Mouse (Mus musculus): Measurements from ENCODE around the gene Pdlim1. TPM values are rescaled to one million over a fixed set of nuclear protein-coding genes. Genes with fewer than 3 reads are reported as not detected.

The Pdlim1 gene
- total RNA-seq (2014; fragmentation: Nextera tagmentation) (not detected in 2 replicates), total RNA-seq (2017) (0.05 TPM in 1 of 2 replicates, not detected in the other), polyA plus RNA-seq (2012) (0.02 TPM in 1 of 2 replicates, not detected in the other)

DNA sequence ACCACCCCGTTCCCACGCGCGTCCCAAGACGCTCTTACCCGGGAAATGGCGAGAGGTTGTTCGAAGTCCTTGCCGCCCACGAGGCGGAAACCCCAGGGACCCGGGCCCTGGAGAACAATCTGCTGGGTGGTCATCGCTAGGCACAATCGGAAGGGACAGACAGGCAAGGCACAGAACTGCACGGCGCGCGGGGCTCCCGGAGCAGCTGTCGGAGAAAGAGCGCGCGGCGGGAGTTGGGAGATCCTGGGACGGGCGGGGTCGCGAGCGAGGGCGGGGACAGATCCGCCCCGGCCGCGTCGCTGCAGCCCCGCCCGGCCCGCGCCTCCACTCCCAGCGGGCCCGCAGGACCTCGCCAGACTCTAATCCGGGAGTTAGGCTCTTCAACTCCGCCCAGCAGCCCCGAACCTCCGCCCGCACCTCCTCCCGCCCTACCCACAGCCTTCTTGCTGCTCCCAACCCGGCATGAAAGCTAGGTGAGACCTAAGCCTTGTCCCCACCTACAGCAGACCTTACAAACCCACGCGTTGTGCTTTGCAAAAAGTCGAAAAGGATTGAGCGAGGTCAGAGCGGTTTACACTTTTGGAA lies at the start of gene Pdlim1:
TSS of gene Pdlim1 (minus strand) at position 535 of the 585 bp plus-strand sequence.
- H3K4me1 ChIP-seq (ENCODE audit: insufficient read depth, low read depth, low read length) = 0 out of 2 replicates have a peak, but pooled peaks cover 4% of the 10 kb centered on the region
- no peaks in the 10 kb centered on the region for H3K36me3 ChIP-seq (replicated peaks)
- peaks cover 26% of the 10 kb centered on the region for H3K27me3 ChIP-seq (ENCODE audit: insufficient read depth, low read length)
- DNase-seq (ENCODE audit: low spot score) (no peak), ATAC-seq (ENCODE audit: extremely low read depth, insufficient number of reproducible peaks, low FRiP score, poor library complexity, severe bottlenecking) (no peak)
- TF ChIP-seq GATA1 (IDR thresholded peaks at IDR 0.05; ENCODE audit: borderline replicate concordance, low read length) (no peak), POLR2AphosphoS5 (IDR thresholded peaks at IDR 0.05; ENCODE audit: insufficient replicate concordance, low read depth, low read length) (no peak), GATA2 (IDR thresholded peaks at IDR 0.05; ENCODE audit: borderline replicate concordance, low read depth, low read length) (no peak), TAL1 (conservative IDR thresholded peaks at IDR 0.05; ENCODE audit: low read depth, low read length) (no peak), CTCF (IDR thresholded peaks at IDR 0.05; ENCODE audit: low read depth, low read length) (no peak)
- H3K9me3 ChIP-seq (replicated peaks) = no peaks in the 10 kb centered on the region; the same call in 1 of the 2 replicates
- peak within 1 kb of the TSS; percentile 16; the same call in 1 of the 2 replicates for H3K4me3 ChIP-seq (ENCODE audit: low read depth, low read length)

DNA sequence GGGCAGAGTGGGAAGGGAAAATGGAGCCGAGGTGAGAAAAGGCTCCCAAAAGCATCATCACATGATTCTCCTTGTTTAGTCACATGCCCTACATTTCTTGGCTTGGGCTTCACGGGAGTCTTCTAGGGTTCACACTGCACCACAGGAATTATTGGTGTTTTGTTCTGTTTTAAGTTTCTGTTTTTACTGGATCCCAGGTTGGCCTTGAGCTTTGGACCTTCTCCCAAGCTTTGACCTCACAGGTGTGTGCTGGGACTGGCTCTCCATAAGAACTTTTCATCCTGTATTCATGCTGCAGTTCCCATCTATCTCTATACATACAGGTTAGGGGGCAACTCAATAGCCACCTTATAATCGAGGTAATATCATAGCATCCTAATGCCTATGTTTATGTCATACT lies 47.6 kb upstream of the Pdlim1 start:
- ATAC-seq (ENCODE audit: extremely low read depth, insufficient number of reproducible peaks, low FRiP score, poor library complexity, severe bottlenecking) (no peak), DNase-seq (ENCODE audit: low spot score) (no peak)
- TF ChIP-seq GATA1 (IDR thresholded peaks at IDR 0.05; ENCODE audit: borderline replicate concordance, low read length) = no peak
- no peak for TF ChIP-seq CTCF (IDR thresholded peaks at IDR 0.05; ENCODE audit: low read depth, low read length)
- no peak for TF ChIP-seq POLR2AphosphoS5 (IDR thresholded peaks at IDR 0.05; ENCODE audit: insufficient replicate concordance, low read depth, low read length)
- Histone ChIP-seq H3K36me3 (replicated peaks) (peaks cover 59% of the 10 kb centered on the region), H3K4me1 (ENCODE audit: insufficient read depth, low read depth, low read length) (no peaks in the 10 kb centered on the region), H3K27me3 (ENCODE audit: insufficient read depth, low read length) (no peaks in the 10 kb centered on the region), H3K9me3 (replicated peaks) (no peaks in the 10 kb centered on the region), H3K4me3 (ENCODE audit: low read depth, low read length) (no peak overlapping the region)

DNA sequence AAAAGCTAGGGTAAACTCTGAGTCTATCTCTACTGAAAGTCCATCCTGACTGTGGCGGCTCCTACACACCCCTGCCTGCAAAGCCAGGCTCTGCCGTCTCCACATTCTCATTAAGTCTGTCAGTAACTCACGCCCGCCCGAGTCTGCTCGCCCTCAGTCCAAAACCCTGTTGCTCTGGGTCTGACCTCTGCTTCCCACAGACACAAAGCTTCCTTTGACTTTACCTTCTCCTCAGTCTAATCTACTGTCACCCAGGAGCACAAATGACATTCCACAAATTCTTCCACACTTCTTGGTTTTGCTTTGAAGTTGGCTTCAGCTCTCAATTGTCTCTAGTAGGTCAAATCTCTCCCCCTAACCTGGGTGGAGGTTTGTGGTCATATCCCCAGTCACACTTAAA lies 46.9 kb upstream of the Pdlim1 start:
- no peaks in the 10 kb centered on the region for H3K4me1 ChIP-seq (ENCODE audit: insufficient read depth, low read depth, low read length)
- no peak for ATAC-seq (ENCODE audit: extremely low read depth, insufficient number of reproducible peaks, low FRiP score, poor library complexity, severe bottlenecking)
- DNase-seq (ENCODE audit: low spot score) = no peak
- no peaks in the 10 kb centered on the region for H3K9me3 ChIP-seq (replicated peaks)
- H3K27me3 ChIP-seq (ENCODE audit: insufficient read depth, low read length) = no peaks in the 10 kb centered on the region
- TF ChIP-seq POLR2AphosphoS5 (IDR thresholded peaks at IDR 0.05; ENCODE audit: insufficient replicate concordance, low read depth, low read length) = no peak
- no peak for TF ChIP-seq GATA1 (IDR thresholded peaks at IDR 0.05; ENCODE audit: borderline replicate concordance, low read length)
- no peak for TF ChIP-seq GATA2 (IDR thresholded peaks at IDR 0.05; ENCODE audit: borderline replicate concordance, low read depth, low read length)
- no peak for TF ChIP-seq CTCF (IDR thresholded peaks at IDR 0.05; ENCODE audit: low read depth, low read length)
- TF ChIP-seq TAL1 (conservative IDR thresholded peaks at IDR 0.05; ENCODE audit: low read depth, low read length) = no peak
- H3K36me3 ChIP-seq (replicated peaks) = peaks cover 57% of the 10 kb centered on the region
- H3K4me3 ChIP-seq (ENCODE audit: low read depth, low read length) = no peak overlapping the region

DNA sequence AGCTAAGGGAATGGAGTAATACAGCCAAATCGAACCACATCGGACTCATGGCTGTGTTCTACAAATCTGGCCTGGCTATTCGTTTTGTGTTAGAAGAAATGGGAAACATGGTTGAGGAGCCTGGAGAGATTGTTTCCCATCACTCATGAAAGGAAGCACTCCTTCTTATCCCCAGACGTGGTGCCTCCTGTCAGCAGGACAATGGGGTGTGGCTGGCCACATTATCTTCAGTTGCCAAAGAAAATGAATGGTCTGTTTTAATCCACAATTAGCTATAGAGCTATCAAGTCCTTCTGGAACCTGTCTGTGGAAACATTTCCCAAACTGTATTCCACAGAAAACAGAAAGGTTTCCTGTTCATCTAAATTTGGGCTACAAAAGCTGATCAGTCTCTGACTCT lies 45.4 kb upstream of the Pdlim1 start:
- no peak for TF ChIP-seq CTCF (IDR thresholded peaks at IDR 0.05; ENCODE audit: low read depth, low read length)
- TF ChIP-seq GATA1 (IDR thresholded peaks at IDR 0.05; ENCODE audit: borderline replicate concordance, low read length) = no peak
- TF ChIP-seq POLR2AphosphoS5 (IDR thresholded peaks at IDR 0.05; ENCODE audit: insufficient replicate concordance, low read depth, low read length) = no peak
- ATAC-seq (ENCODE audit: extremely low read depth, insufficient number of reproducible peaks, low FRiP score, poor library complexity, severe bottlenecking) (no peak), DNase-seq (ENCODE audit: low spot score) (no peak)
- H3K9me3 ChIP-seq (replicated peaks) = no peaks in the 10 kb centered on the region
- no peaks in the 10 kb centered on the region for H3K27me3 ChIP-seq (ENCODE audit: insufficient read depth, low read length)
- H3K4me3 ChIP-seq (ENCODE audit: low read depth, low read length) = no peak overlapping the region
- H3K36me3 ChIP-seq (replicated peaks) = peaks cover 55% of the 10 kb centered on the region
- no peaks in the 10 kb centered on the region for H3K4me1 ChIP-seq (ENCODE audit: insufficient read depth, low read depth, low read length)

DNA sequence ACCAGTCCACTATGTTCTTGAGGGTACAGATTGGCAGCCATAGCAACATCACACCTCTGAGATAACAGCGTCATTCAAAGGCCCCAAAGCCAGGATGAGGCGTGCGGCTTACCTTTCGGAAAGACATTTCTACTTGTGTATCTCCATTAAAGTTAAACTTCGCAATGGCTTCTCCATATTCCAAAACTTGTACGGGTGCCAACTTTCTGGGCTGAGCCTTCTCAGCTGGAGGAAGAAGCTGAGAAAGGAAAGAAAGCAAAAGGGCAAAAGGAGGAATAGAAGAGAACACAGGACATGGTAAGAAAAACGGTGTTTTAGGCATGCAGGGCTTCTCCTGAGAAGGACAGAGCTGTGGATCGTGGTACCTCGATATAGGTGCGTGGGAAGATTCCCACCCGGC lies 42.6 kb upstream of the Pdlim1 start:
- Histone ChIP-seq H3K36me3 (replicated peaks) (peaks cover 59% of the 10 kb centered on the region), H3K27me3 (ENCODE audit: insufficient read depth, low read length) (no peaks in the 10 kb centered on the region), H3K9me3 (replicated peaks) (no peaks in the 10 kb centered on the region), H3K4me3 (ENCODE audit: low read depth, low read length) (no peak overlapping the region), H3K4me1 (ENCODE audit: insufficient read depth, low read depth, low read length) (no peaks in the 10 kb centered on the region)
- ATAC-seq (ENCODE audit: extremely low read depth, insufficient number of reproducible peaks, low FRiP score, poor library complexity, severe bottlenecking) (no peak), DNase-seq (ENCODE audit: low spot score) (no peak)
- TF ChIP-seq CTCF (IDR thresholded peaks at IDR 0.05; ENCODE audit: low read depth, low read length) (no peak), GATA1 (IDR thresholded peaks at IDR 0.05; ENCODE audit: borderline replicate concordance, low read length) (no peak), POLR2AphosphoS5 (IDR thresholded peaks at IDR 0.05; ENCODE audit: insufficient replicate concordance, low read depth, low read length) (no peak), TAL1 (conservative IDR thresholded peaks at IDR 0.05; ENCODE audit: low read depth, low read length) (no peak), GATA2 (IDR thresholded peaks at IDR 0.05; ENCODE audit: borderline replicate concordance, low read depth, low read length) (no peak)

DNA sequence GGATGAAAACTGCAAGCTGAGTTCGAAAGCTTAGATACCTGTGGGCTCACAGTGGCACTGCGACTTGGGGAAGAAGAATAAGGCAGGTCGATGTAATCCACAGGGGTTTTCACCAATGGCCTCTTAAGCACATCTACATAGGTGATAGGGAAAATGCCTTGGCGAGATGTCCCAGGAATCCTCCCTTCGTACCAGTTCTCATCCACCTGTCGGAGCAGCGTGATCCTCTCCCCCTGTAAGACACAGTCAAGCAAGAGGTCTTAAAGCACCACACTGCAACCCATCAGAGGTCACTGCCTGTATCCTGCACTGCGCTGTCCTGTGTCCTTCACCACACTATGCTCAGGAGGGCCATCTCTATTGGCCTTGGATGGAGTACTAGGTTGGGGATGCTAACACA lies 40.0 kb upstream of the Pdlim1 start:
- H3K27me3 ChIP-seq (ENCODE audit: insufficient read depth, low read length) = no peaks in the 10 kb centered on the region
- H3K9me3 ChIP-seq (replicated peaks) = no peaks in the 10 kb centered on the region
- DNase-seq (ENCODE audit: low spot score) (no peak), ATAC-seq (ENCODE audit: extremely low read depth, insufficient number of reproducible peaks, low FRiP score, poor library complexity, severe bottlenecking) (no peak)
- H3K36me3 ChIP-seq (replicated peaks) = peaks cover 69% of the 10 kb centered on the region
- TF ChIP-seq GATA2 (IDR thresholded peaks at IDR 0.05; ENCODE audit: borderline replicate concordance, low read depth, low read length) (no peak), GATA1 (IDR thresholded peaks at IDR 0.05; ENCODE audit: borderline replicate concordance, low read length) (no peak), CTCF (IDR thresholded peaks at IDR 0.05; ENCODE audit: low read depth, low read length) (no peak), TAL1 (conservative IDR thresholded peaks at IDR 0.05; ENCODE audit: low read depth, low read length) (no peak), POLR2AphosphoS5 (IDR thresholded peaks at IDR 0.05; ENCODE audit: insufficient replicate concordance, low read depth, low read length) (no peak)
- H3K4me1 ChIP-seq (ENCODE audit: insufficient read depth, low read depth, low read length) = no peaks in the 10 kb centered on the region
- H3K4me3 ChIP-seq (ENCODE audit: low read depth, low read length) = no peak overlapping the region

Measured in G1E (cell line).